Mouse (Mus musculus): ENCODE measurements around the gene Dleu7. TPM values are rescaled to one million over a fixed set of nuclear protein-coding genes. Genes with fewer than 3 reads are reported as not detected.

The Dleu7 gene
- total and polyA plus RNA-seq, 3 experiments: not detected

DNA sequence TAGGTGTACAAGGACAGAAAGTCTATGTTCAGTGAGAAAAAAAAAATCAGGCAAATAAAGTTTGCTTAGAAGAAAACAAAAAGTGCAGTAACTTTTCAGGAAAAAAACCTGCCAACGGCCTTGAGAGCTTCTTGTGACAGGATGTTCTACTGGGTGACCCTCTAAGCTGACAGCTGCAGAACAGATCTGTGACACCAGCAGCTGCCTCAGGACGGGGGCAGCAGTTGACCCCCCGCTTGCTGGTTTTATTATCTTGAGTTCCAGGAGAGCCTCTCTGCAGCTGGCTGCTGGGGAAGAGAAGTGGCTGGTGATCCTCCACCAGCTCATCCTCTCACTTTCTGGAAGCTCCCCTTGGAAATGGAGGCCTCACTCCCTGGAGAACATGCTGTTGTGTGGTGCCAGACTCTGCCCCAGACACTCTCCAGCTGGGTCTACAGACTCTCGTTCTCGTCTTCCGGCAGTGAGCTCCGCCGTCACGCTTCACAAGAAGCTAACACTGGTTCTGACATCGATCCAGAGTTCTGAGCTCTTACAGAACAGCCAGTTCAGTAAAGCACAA, 33.8 kb downstream of the Dleu7 start:
- Histone ChIP-seq H3K9me3 (replicated peaks; ENCODE audit: insufficient read depth, low read length) (no peaks in the 10 kb centered on the region), H3K79me2 (ENCODE audit: control insufficient read depth, insufficient read depth, low read length, poor library complexity) (no peaks in the 10 kb centered on the region), H3K4me1 (ENCODE audit: control insufficient read depth in 1 of 2, insufficient read depth in 2 of 2, low read length in 2 of 2) (no peaks in the 10 kb centered on the region), H3K36me3 (ENCODE audit: control insufficient read depth in 1 of 2, insufficient read depth in 2 of 2, low read length in 2 of 2) (no peaks in the 10 kb centered on the region), H3K4me3 (ENCODE audit: control insufficient read depth in 1 of 2, insufficient read depth in 1 of 2, low read depth in 2 of 2, low read length in 2 of 2) (no peak overlapping the region), H3K27me3 (ENCODE audit: control insufficient read depth in 1 of 2, insufficient read depth in 2 of 2, low read length in 2 of 2) (no peaks in the 10 kb centered on the region; a peak in 2 of 4 replicates), H3K27ac (ENCODE audit: control insufficient read depth, low read depth, low read length) (no peak overlapping the region), H3K9ac (ENCODE audit: control insufficient read depth, low read depth, low read length, poor library complexity, severe bottlenecking) (no peak overlapping the region)
- DNase-seq (ENCODE audit: low read depth, low spot score): no peak
- TF ChIP-seq TCF12 (IDR thresholded peaks at IDR 0.05; ENCODE audit: low read depth, low read length): no peak
- TF ChIP-seq ETS1 (IDR thresholded peaks at IDR 0.05; ENCODE audit: low read depth, low read length): no peak
- no peak for TF ChIP-seq CHD2 (IDR thresholded peaks at IDR 0.05; ENCODE audit: low read length)
- TF ChIP-seq POLR2AphosphoS2 (IDR thresholded peaks at IDR 0.05; ENCODE audit: low read length): no peak

DNA sequence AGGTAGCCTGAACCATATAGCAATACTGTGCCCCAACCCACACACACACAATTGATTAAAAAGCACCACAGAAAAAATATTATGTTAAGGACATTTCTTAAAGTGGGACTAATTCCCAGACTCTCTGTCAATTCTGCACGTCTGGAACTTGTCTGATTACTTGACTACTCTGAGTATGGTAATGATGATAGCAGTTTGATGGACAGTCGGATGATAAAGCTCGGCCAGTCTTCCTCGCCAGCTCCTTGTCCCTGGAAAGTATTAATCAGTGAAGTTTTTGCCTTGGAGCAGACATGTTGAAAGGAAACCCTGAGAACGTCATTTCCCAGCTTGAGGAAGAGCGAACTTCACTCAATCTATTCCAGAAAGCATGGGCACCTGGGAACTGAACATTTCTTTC, 34.7 kb downstream of the Dleu7 start:
- Histone ChIP-seq H3K27me3 (ENCODE audit: control insufficient read depth in 1 of 2, insufficient read depth in 2 of 2, low read length in 2 of 2) (no peaks in the 10 kb centered on the region; a peak in 2 of 4 replicates), H3K79me2 (ENCODE audit: control insufficient read depth, insufficient read depth, low read length, poor library complexity) (no peaks in the 10 kb centered on the region), H3K27ac (ENCODE audit: control insufficient read depth, low read depth, low read length) (no peak overlapping the region), H3K9me3 (replicated peaks; ENCODE audit: insufficient read depth, low read length) (no peaks in the 10 kb centered on the region), H3K4me1 (ENCODE audit: control insufficient read depth in 1 of 2, insufficient read depth in 2 of 2, low read length in 2 of 2) (no peaks in the 10 kb centered on the region), H3K36me3 (ENCODE audit: control insufficient read depth in 1 of 2, insufficient read depth in 2 of 2, low read length in 2 of 2) (no peaks in the 10 kb centered on the region), H3K4me3 (ENCODE audit: control insufficient read depth in 1 of 2, insufficient read depth in 1 of 2, low read depth in 2 of 2, low read length in 2 of 2) (no peak overlapping the region), H3K9ac (ENCODE audit: control insufficient read depth, low read depth, low read length, poor library complexity, severe bottlenecking) (no peak overlapping the region)
- TF ChIP-seq HCFC1 (IDR thresholded peaks at IDR 0.05; ENCODE audit: low read depth, low read length): no peak
- no peak for TF ChIP-seq POLR2AphosphoS5 (IDR thresholded peaks at IDR 0.05; ENCODE audit: borderline replicate concordance, low read depth, low read length)
- no peak for TF ChIP-seq UBTF (IDR thresholded peaks at IDR 0.05; ENCODE audit: borderline replicate concordance, insufficient read depth, low read depth, low read length)
- TF ChIP-seq POLR2A (IDR thresholded peaks at IDR 0.05; ENCODE audit: control insufficient read depth in 1 of 2, insufficient read depth in 1 of 2, low read depth in 1 of 2, low read length in 2 of 2, poor library complexity in 1 of 2): no peak
- no peak for TF ChIP-seq MEF2A (IDR thresholded peaks at IDR 0.05; ENCODE audit: extremely low read depth, insufficient replicate concordance, low read depth, low read length, poor library complexity, severe bottlenecking)
- no peak for TF ChIP-seq USF1 (IDR thresholded peaks at IDR 0.05; ENCODE audit: low read depth, low read length)
- TF ChIP-seq BHLHE40 (IDR thresholded peaks at IDR 0.05; ENCODE audit: borderline replicate concordance, low read depth, low read length): no peak
- no peak for TF ChIP-seq JUND (IDR thresholded peaks at IDR 0.05; ENCODE audit: low read depth, low read length)
- no peak for TF ChIP-seq KAT2A (conservative IDR thresholded peaks at IDR 0.05; ENCODE audit: low read depth, low read length)
- TF ChIP-seq GABPA (IDR thresholded peaks at IDR 0.05; ENCODE audit: low read depth, low read length): no peak
- no peak for TF ChIP-seq SIN3A (IDR thresholded peaks at IDR 0.05; ENCODE audit: low read length)
- TF ChIP-seq NELFE (IDR thresholded peaks at IDR 0.05; ENCODE audit: low read depth, low read length): no peak
- no peak for TF ChIP-seq MAX (IDR thresholded peaks at IDR 0.05; ENCODE audit: low read length)
- TF ChIP-seq MAFK (IDR thresholded peaks at IDR 0.05; ENCODE audit: borderline replicate concordance, low read depth, low read length): no peak
- no peak for TF ChIP-seq TAL1 (IDR thresholded peaks at IDR 0.05; ENCODE audit: low read length)
- TF ChIP-seq RAD21 (IDR thresholded peaks at IDR 0.05; ENCODE audit: low read depth, low read length): no peak
- TF ChIP-seq RCOR1 (IDR thresholded peaks at IDR 0.05; ENCODE audit: low read depth, low read length): no peak
- DNase-seq (ENCODE audit: low read depth, low spot score): no peak

All from MEL (cell line).